Mouse (Mus musculus) testis, adult 2 months (tissue): ENCODE measurements at regions not wholly inside any gene's neighbourhood (a gene's known extent, or its start where the extent isn't known, plus 50 kb on each side); places are given as distances from the start of the nearest gene placed in this dataset.

Experiments
- H3K27ac ChIP-seq: fragments of 200-500 bp; 2 replicates; pipeline ENCODE4 v1.5.1; 2012; ENCODE audit warnings: low read depth, low read length; ENCODE audit not compliant: control insufficient read depth, insufficient read depth
- H3K27me3 ChIP-seq: fragments of 200-500 bp; 2 replicates; pipeline ENCODE4 v1.6.1; 2012; ENCODE audit warnings: mild to moderate bottlenecking, low read length, moderate library complexity; ENCODE audit not compliant: control insufficient read depth, insufficient read depth
- H3K36me3 ChIP-seq: fragments of 200-500 bp; 2 replicates; pipeline ENCODE4 v1.6.1; 2012; ENCODE audit warnings: mild to moderate bottlenecking, low read length; ENCODE audit not compliant: control insufficient read depth, insufficient read depth
- H3K4me1 ChIP-seq: fragments of 200-500 bp; 2 replicates; pipeline ENCODE4 v1.6.1; 2012; ENCODE audit warnings: low read length; ENCODE audit not compliant: control insufficient read depth, insufficient read depth
- H3K4me3 ChIP-seq: fragments of 200-500 bp; 2 replicates; pipeline ENCODE4 v1.5.1; 2012; ENCODE audit warnings: low read depth, mild to moderate bottlenecking, low read length, moderate library complexity, mixed read lengths; ENCODE audit not compliant: control insufficient read depth
- CTCF ChIP-seq: fragments of 200-500 bp; IDR thresholded peaks from 2 replicates; pipeline ENCODE4 v1.5.1; 2012; ENCODE audit warnings: low read depth, mild to moderate bottlenecking, inconsistent platforms, low read length, moderate library complexity; ENCODE audit not compliant: control insufficient read depth, insufficient read depth, insufficient replicate concordance
- POLR2A ChIP-seq: fragments of 200-500 bp; IDR thresholded peaks from 2 replicates; pipeline ENCODE4 v1.6.1; 2012; ENCODE audit warnings: low read depth, mild to moderate bottlenecking, inconsistent platforms, low read length, moderate library complexity; ENCODE audit not compliant: control insufficient read depth

DNA sequence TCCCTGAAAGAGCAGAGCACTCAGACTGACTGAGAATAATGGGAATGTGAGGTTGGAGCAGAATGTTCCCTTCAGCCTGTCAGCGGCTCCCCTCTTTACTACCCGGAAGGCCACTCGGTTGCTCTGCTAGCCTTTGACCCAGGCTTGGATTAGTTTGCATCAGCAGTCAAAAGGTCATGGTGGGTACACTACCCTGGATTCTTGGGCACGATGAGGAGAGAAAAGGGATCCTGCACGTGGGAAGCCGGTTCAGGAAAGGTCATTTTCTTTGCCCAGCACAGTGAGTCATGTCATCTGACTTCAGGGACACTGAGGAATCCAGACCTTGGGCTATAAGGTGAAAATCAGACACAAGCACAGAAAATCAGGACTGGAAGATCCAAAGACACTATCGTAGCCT, 443.3 kb downstream of the Rps24 start:
- Histone ChIP-seq H3K4me1 (peaks cover 2% of the 10 kb centered on the region), H3K36me3 (no peaks in the 10 kb centered on the region), H3K27ac (no peak overlapping the region), H3K4me3 (no peak overlapping the region), H3K27me3 (no peaks in the 10 kb centered on the region)
- TF ChIP-seq CTCF = no peak
- no peak for TF ChIP-seq POLR2A

DNA sequence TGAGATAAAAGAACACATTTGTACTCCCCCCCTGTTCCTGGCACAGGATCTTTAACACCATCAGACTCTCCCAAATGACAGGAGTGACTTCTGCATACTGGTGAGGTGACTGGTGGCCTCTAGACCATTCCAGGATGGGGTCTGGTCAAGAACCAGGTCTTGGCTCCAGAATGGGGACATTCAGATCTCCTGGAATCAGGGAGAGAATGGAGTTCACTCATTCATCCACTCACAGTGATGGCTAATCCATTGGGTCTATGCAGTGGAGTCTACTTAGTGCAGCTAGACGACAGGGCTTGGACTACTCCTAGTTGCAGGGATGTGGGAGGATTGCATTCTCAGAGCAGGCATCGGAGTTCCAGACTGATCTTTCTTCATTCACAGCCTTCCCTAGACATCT, 451.0 kb downstream of the Rps24 start:
- Histone ChIP-seq H3K4me1 (no peaks in the 10 kb centered on the region), H3K36me3 (no peaks in the 10 kb centered on the region), H3K27ac (no peak overlapping the region), H3K4me3 (no peak overlapping the region), H3K27me3 (no peaks in the 10 kb centered on the region)
- TF ChIP-seq CTCF (no peak), POLR2A (no peak)

DNA sequence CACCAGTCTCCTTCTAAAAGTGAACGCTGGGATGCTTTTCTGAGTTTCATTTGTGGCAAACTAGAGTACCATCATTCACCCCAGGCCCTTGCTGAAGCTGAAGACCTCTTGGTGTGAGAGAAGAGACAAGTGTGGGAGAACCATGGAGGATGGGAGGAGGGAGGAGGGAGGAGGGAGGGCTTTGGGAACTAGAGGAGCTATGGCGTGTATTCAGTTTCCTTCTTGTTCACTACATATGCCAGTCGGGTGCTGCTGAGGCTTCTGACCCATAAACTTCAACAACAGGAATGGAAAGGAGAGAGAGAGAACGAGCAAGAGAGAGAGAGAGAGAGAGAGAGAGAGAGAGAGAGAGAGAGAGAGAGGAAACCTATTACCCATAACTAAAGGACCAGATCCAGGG, 452.1 kb downstream of the Rps24 start:
- Histone ChIP-seq H3K36me3 (no peaks in the 10 kb centered on the region), H3K4me1 (no peaks in the 10 kb centered on the region), H3K27ac (no peak overlapping the region), H3K27me3 (no peaks in the 10 kb centered on the region), H3K4me3 (no peak overlapping the region)
- TF ChIP-seq POLR2A (no peak), CTCF (no peak)

DNA sequence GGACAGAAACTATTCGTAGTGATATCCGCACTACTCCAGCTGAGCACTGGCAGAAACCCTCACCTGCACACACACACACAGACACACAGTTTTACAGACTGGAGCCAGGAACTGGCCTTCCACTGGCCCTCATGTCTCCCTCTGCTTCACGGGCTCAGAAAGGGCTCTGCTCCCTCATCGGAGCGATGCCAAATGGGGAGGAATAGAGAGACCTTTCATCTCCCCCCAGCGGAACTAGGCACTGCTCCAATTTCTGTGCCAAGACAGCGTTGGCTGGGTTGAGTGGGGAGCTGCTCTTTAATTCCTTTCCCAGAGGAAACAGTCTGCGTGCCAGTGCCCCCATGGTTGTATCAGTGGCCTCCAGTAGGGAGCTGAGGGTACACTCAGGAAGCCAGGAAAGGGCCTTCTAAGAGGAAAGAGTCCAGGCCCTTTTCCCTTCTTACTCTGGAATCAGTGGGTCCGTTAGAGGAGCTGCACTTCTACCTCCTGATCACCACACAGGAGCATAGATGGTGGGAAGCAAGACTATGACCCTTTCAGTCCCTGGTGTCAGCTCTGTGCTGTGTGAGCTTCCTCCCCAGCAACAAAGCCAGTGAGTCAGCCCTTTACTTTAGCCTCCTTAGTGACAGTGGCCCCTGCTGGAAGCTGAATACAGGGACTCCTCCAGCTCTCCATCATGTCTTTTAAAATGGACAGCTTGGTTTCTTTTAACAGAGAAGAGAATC, 452.7 kb downstream of the Rps24 start:
- Histone ChIP-seq H3K27ac (no peak overlapping the region), H3K4me1 (no peaks in the 10 kb centered on the region), H3K4me3 (no peak overlapping the region), H3K36me3 (no peaks in the 10 kb centered on the region), H3K27me3 (no peaks in the 10 kb centered on the region)
- TF ChIP-seq CTCF (no peak), POLR2A (no peak)

DNA sequence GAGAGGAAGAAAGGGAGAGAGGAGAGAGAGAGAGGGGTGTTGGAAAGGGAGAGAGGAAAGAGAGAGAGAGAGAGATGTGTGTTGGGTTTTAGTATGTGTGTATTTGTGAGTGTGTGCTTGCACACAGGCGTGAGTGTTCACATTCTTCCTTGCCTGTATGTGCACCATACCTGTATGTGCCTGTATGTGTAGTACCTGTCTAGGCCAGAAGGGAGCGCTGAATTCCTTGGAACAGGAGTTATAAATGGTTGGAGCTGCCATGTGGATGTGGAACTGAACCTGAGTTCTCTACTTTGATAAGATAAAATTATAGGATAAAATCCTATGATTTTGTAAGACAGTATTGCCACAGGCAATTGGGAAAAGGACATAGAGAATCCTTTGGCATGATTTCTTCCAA, 458.8 kb downstream of the Rps24 start:
- Histone ChIP-seq H3K4me3 (no peak overlapping the region), H3K27ac (no peak overlapping the region), H3K4me1 (no peaks in the 10 kb centered on the region), H3K36me3 (no peaks in the 10 kb centered on the region), H3K27me3 (no peaks in the 10 kb centered on the region)
- TF ChIP-seq CTCF (no peak), POLR2A (no peak)

DNA sequence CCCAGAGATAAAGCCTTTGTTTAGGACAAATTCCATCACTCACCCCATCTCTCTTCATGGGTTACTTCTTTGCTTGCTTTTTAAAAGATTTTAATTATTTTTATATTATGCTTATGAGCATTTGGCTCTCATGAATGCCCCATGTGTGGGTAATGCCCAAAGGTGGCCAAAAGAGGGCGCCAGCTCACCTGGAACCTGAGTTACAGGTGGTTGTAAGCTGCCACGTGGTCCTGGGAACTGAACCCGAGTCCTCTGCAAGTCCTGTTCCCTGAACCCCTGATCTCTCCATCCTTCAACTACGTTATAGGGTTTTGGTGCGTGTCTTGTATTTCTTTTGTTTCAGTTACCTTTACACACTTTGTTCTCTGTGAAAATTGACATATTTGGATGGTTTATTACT, 460.2 kb downstream of the Rps24 start:
- H3K4me1 ChIP-seq = no peaks in the 10 kb centered on the region
- no peak for TF ChIP-seq POLR2A
- peak; percentile 66; the same call in 1 of the 2 replicates for TF ChIP-seq CTCF
- no peaks in the 10 kb centered on the region for H3K36me3 ChIP-seq
- H3K27me3 ChIP-seq = no peaks in the 10 kb centered on the region
- H3K27ac ChIP-seq = no peak overlapping the region
- H3K4me3 ChIP-seq = no peak overlapping the region

DNA sequence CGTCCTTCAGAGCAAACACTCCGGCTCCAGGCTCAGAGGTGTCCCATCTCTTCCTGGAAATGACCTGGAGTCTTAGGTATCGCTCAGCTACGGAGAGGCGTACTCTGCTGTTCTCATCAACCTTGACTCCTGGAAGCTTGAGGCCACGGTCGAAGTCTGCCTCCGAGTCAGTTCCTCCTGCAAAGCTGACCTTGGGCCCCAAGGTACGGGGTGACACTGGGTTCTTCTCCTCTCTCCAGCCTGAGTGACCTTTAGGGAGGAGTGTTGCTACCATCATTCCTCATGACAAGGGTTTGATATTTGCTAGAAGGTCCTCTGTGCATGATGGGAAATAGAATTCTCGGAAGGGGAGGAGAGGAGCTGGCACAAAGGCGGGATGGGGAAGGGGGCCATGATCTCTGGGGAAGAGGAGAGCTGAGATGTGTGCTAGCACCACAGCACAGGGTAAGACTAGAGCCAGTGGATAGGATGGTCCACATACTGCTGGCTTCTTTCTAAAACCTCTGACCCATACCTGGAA, 469.0 kb downstream of the Rps24 start:
- TF ChIP-seq POLR2A (no peak), CTCF (no peak)
- Histone ChIP-seq H3K4me3 (no peak overlapping the region), H3K4me1 (no peaks in the 10 kb centered on the region; the same call in 1 of the 2 replicates), H3K27me3 (no peaks in the 10 kb centered on the region), H3K36me3 (no peaks in the 10 kb centered on the region), H3K27ac (no peak overlapping the region)

DNA sequence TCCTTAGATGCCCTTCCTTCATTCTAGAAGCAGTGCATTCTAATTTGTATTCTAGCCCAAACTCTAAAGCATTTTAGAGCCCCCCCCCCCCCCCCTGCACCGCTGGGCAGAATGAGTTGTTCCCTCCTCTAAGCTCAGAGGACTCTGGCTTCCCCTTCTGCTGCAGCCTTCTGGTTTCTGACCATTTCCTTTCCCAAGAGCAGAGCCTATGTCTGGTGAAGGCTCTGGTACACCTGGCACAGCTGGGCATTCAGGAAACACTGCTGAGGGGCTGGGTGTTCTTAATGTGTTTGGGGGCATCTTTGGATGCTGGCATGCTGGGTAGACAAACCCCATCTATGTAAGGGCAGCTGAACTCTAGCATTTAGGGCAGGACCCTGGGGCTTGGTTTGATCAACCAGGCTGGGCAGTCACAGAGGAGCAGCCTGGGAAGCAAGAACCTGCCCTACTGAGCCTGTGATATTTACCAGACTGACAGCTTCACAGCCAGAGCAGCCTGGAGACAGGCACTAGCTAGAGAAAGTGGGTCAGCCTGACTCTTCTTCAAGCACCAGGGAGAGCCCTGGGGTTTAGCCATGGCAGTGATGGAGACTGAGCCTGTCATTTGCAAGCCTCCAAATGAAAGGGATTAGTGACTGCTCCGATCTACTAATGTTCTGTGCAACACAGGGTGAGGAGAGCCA, 469.7 kb downstream of the Rps24 start:
- TF ChIP-seq POLR2A = no peak
- no peak for TF ChIP-seq CTCF
- no peak overlapping the region for H3K27ac ChIP-seq
- no peaks in the 10 kb centered on the region for H3K36me3 ChIP-seq

More for the DNA sequence above, 469.7 kb downstream of the Rps24 start:
- no peak overlapping the region for H3K4me3 ChIP-seq
- no peaks in the 10 kb centered on the region; the same call in 1 of the 2 replicates for H3K4me1 ChIP-seq
- H3K27me3 ChIP-seq = no peaks in the 10 kb centered on the region
